Mouse (Mus musculus): Measurements from ENCODE around the gene H2-Eb1. TPM values are rescaled to one million over a fixed set of nuclear protein-coding genes. Genes with fewer than 3 reads are reported as not detected.
A peak's percentile ranks its signal among the peaks of the same experiment; 100 is the strongest.

H2-Eb1 gene
- polyA plus RNA-seq, 1 experiment from 2014 or later, result 24.1 TPM

GRCm38 (mm10) chr17:34263811-34264371, 41.8 kb upstream of the H2-Eb1 start:
- TF ChIP-seq CTCF (IDR thresholded peaks at IDR 0.05; ENCODE audit: low read depth), result peak; percentile 39
- no peak overlapping the region for H3K27ac ChIP-seq (ENCODE audit: low read depth, low read length)
- peak overlapping the region; percentile 99 for H3K4me2 ChIP-seq (replicated peaks; ENCODE audit: low read depth)
- no peaks in the 10 kb centered on the region for H3K36me3 ChIP-seq (ENCODE audit: control insufficient read depth, insufficient read depth)
- H3K9me3 ChIP-seq (ENCODE audit: control insufficient read depth), result no peaks in the 10 kb centered on the region
- peaks cover 3% of the 10 kb centered on the region; the same call in 1 of the 2 replicates for H3K4me1 ChIP-seq (replicated peaks; ENCODE audit: control insufficient read depth, insufficient read depth, low read length)
- H3K27me3 ChIP-seq (replicated peaks; ENCODE audit: control insufficient read depth, insufficient read depth, low read length), result peaks cover 27% of the 10 kb centered on the region
- no peak for ATAC-seq
- peak overlapping the region; percentile 58 for H3K4me3 ChIP-seq (ENCODE audit: low read depth, low read length)
- H3K9ac ChIP-seq (ENCODE audit: low read depth, low read length), result no peak overlapping the region; the same call in 1 of the 2 replicates
- WGBS, result 13% methylated on average over 14 of the region's 14 CpGs

GRCm38 (mm10) chr17:34264452-34265351, 41.0 kb upstream of the H2-Eb1 start:
- Histone ChIP-seq H3K27me3 (replicated peaks; ENCODE audit: control insufficient read depth, insufficient read depth, low read length) (peaks cover 20% of the 10 kb centered on the region), H3K9me3 (ENCODE audit: control insufficient read depth) (no peaks in the 10 kb centered on the region), H3K27ac (ENCODE audit: low read depth, low read length) (no peak overlapping the region), H3K36me3 (ENCODE audit: control insufficient read depth, insufficient read depth) (no peaks in the 10 kb centered on the region), H3K4me2 (replicated peaks; ENCODE audit: low read depth) (peak overlapping the region; percentile 99), H3K9ac (ENCODE audit: low read depth, low read length) (peak overlapping the region; percentile 51), H3K4me3 (ENCODE audit: low read depth, low read length) (peak overlapping the region; percentile 58), H3K4me1 (replicated peaks; ENCODE audit: control insufficient read depth, insufficient read depth, low read length) (peaks cover 3% of the 10 kb centered on the region; the same call in 1 of the 2 replicates)
- ATAC-seq, result peak; percentile 22; the same call in 1 of the 2 replicates
- 2% methylated on average over 92 of the region's 93 CpGs for WGBS
- peak; percentile 12; the same call in 1 of the 2 replicates for TF ChIP-seq CTCF (IDR thresholded peaks at IDR 0.05; ENCODE audit: low read depth)

GRCm38 (mm10) chr17:34268262-34268661, 37.4 kb upstream of the H2-Eb1 start:
- Histone ChIP-seq H3K4me2 (replicated peaks; ENCODE audit: low read depth) (no peak overlapping the region), H3K9ac (ENCODE audit: low read depth, low read length) (no peak overlapping the region), H3K27ac (ENCODE audit: low read depth, low read length) (no peak overlapping the region), H3K4me3 (ENCODE audit: low read depth, low read length) (no peak overlapping the region), H3K9me3 (ENCODE audit: control insufficient read depth) (no peaks in the 10 kb centered on the region), H3K36me3 (ENCODE audit: control insufficient read depth, insufficient read depth) (no peaks in the 10 kb centered on the region), H3K4me1 (replicated peaks; ENCODE audit: control insufficient read depth, insufficient read depth, low read length) (peaks cover 3% of the 10 kb centered on the region; the same call in 1 of the 2 replicates), H3K27me3 (replicated peaks; ENCODE audit: control insufficient read depth, insufficient read depth, low read length) (peaks cover 17% of the 10 kb centered on the region)
- TF ChIP-seq CTCF (IDR thresholded peaks at IDR 0.05; ENCODE audit: low read depth), result no peak
- WGBS, result 59% methylated on average over 2 of the region's 2 CpGs
- no peak for ATAC-seq

- Histone ChIP-seq H3K4me2 (replicated peaks; ENCODE audit: low read depth) (no peak overlapping the region), H3K27me3 (replicated peaks; ENCODE audit: control insufficient read depth, insufficient read depth, low read length) (peaks cover 12% of the 10 kb centered on the region), H3K4me3 (ENCODE audit: low read depth, low read length) (no peak overlapping the region), H3K9me3 (ENCODE audit: control insufficient read depth) (no peaks in the 10 kb centered on the region), H3K9ac (ENCODE audit: low read depth, low read length) (no peak overlapping the region), H3K4me1 (replicated peaks; ENCODE audit: control insufficient read depth, insufficient read depth, low read length) (peaks cover 3% of the 10 kb centered on the region; the same call in 1 of the 2 replicates), H3K36me3 (ENCODE audit: control insufficient read depth, insufficient read depth) (no peaks in the 10 kb centered on the region), H3K27ac (ENCODE audit: low read depth, low read length) (no peak overlapping the region)
- no peak for ATAC-seq
- TF ChIP-seq CTCF (IDR thresholded peaks at IDR 0.05; ENCODE audit: low read depth), result no peak
- WGBS, result 74% methylated on average over 2 of the region's 2 CpGs
Measured at GRCm38 (mm10) chr17:34268748-34269147, 36.9 kb upstream of the H2-Eb1 start.

GRCm38 (mm10) chr17:34269817-34270216, 35.9 kb upstream of the H2-Eb1 start:
- ATAC-seq, result no peak
- H3K36me3 ChIP-seq (ENCODE audit: control insufficient read depth, insufficient read depth), result no peaks in the 10 kb centered on the region
- no peak overlapping the region for H3K27ac ChIP-seq (ENCODE audit: low read depth, low read length)
- H3K4me1 ChIP-seq (replicated peaks; ENCODE audit: control insufficient read depth, insufficient read depth, low read length), result no peaks in the 10 kb centered on the region
- H3K9ac ChIP-seq (ENCODE audit: low read depth, low read length), result no peak overlapping the region
- H3K4me2 ChIP-seq (replicated peaks; ENCODE audit: low read depth), result no peak overlapping the region
- H3K9me3 ChIP-seq (ENCODE audit: control insufficient read depth), result no peaks in the 10 kb centered on the region
- H3K27me3 ChIP-seq (replicated peaks; ENCODE audit: control insufficient read depth, insufficient read depth, low read length), result peaks cover 2% of the 10 kb centered on the region; the same call in 1 of the 2 replicates
- no peak for TF ChIP-seq CTCF (IDR thresholded peaks at IDR 0.05; ENCODE audit: low read depth)
- H3K4me3 ChIP-seq (ENCODE audit: low read depth, low read length), result no peak overlapping the region
- 65% methylated on average over 4 of the region's 4 CpGs for whole genome bisulfite sequencing

- ATAC-seq, result no peak
- no peaks in the 10 kb centered on the region for H3K4me1 ChIP-seq (replicated peaks; ENCODE audit: control insufficient read depth, insufficient read depth, low read length)
Measured at GRCm38 (mm10) chr17:34270230-34270629, 35.4 kb upstream of the H2-Eb1 start.

More at GRCm38 (mm10) chr17:34270230-34270629, 35.4 kb upstream of the H2-Eb1 start:
- no peaks in the 10 kb centered on the region for H3K27me3 ChIP-seq (replicated peaks; ENCODE audit: control insufficient read depth, insufficient read depth, low read length)
- 58% methylated on average over 2 of the region's 2 CpGs for WGBS
- no peak overlapping the region for H3K4me2 ChIP-seq (replicated peaks; ENCODE audit: low read depth)
- no peak overlapping the region for H3K4me3 ChIP-seq (ENCODE audit: low read depth, low read length)
- H3K9me3 ChIP-seq (ENCODE audit: control insufficient read depth), result no peaks in the 10 kb centered on the region
- no peak for TF ChIP-seq CTCF (IDR thresholded peaks at IDR 0.05; ENCODE audit: low read depth)
- H3K9ac ChIP-seq (ENCODE audit: low read depth, low read length), result no peak overlapping the region
- no peaks in the 10 kb centered on the region for H3K36me3 ChIP-seq (ENCODE audit: control insufficient read depth, insufficient read depth)
- no peak overlapping the region for H3K27ac ChIP-seq (ENCODE audit: low read depth, low read length)

All from intestine, postnatal 0 days (tissue).